In genomic region chr17:56255429-56255828, GRCm38 (mm10) we compare ENCODE assay signal across 8 mouse cellular contexts. TPM values are rescaled to one million over a fixed set of nuclear protein-coding genes. Genes with fewer than 3 reads are reported as not detected.
A peak's percentile ranks its signal among the peaks of the same experiment; 100 is the strongest.
DNase-seq lines count a peak whose midpoint lies in the region; ATAC-seq and TF ChIP-seq lines count a peak whose summit lies in the region.

No protein-coding gene starts in this region.

- TF ChIP-seq CTCF in embryonic fibroblast, embryonic 13.5 days (IDR thresholded peaks at IDR 0.05; ENCODE audit: borderline replicate concordance, insufficient read depth, low read length) = peak; percentile 61; the same call in 1 of the 2 replicates
- no peak for TF ChIP-seq CTCF in liver, embryonic 14.5 days (IDR thresholded peaks at IDR 0.05; ENCODE audit: low read depth)

- WGBS in kidney, embryonic 16.5 days = 16% methylated on average over 9 of the region's 9 CpGs
- 19% methylated on average over 9 of the region's 9 CpGs for WGBS in liver, embryonic 14.5 days (ENCODE audit: insufficient replicate concordance)
- WGBS in stomach, embryonic 16.5 days = 14% methylated on average over 9 of the region's 9 CpGs

- H3K4me1 ChIP-seq in embryonic fibroblast, embryonic 13.5 days (ENCODE audit: control insufficient read depth, insufficient read depth, low read length) = peaks cover 5% of the 10 kb centered on the region; the same call in 1 of the 2 replicates
- H3K4me1 ChIP-seq in kidney, embryonic 16.5 days (ENCODE audit: insufficient read depth, low read length) = peaks cover 34% of the 10 kb centered on the region
- peaks cover 0 to 6% of the 10 kb centered on the region in 2 experiments; a peak in 2 of 4 replicates for H3K4me1 ChIP-seq in liver, embryonic 14.5 days (replicated peaks; ENCODE audit: control insufficient read depth in 2 of 2, insufficient read depth in 2 of 2, low read length in 1 of 2)
- H3K4me1 ChIP-seq in stomach, embryonic 16.5 days (ENCODE audit: control insufficient read depth, insufficient read depth, low read length) = peaks cover 32% of the 10 kb centered on the region

- H3K9me3 ChIP-seq in kidney, embryonic 16.5 days (ENCODE audit: low read length) = no peaks in the 10 kb centered on the region
- no peaks in the 10 kb centered on the region for H3K9me3 ChIP-seq in liver, embryonic 14.5 days (ENCODE audit: control insufficient read depth, low read length)
- no peaks in the 10 kb centered on the region for H3K9me3 ChIP-seq in stomach, embryonic 16.5 days (replicated peaks; ENCODE audit: control insufficient read depth, low read length)

- TF ChIP-seq EP300 in liver, embryonic 14.5 days (IDR thresholded peaks at IDR 0.05; ENCODE audit: low read depth) = no peak

- no peaks in the 10 kb centered on the region for H3K27me3 ChIP-seq in kidney, embryonic 16.5 days (ENCODE audit: insufficient read depth, low read length)
- H3K27me3 ChIP-seq in liver, embryonic 14.5 days (ENCODE audit: control insufficient read depth, insufficient read depth, low read length) = no peaks in the 10 kb centered on the region
- H3K27me3 ChIP-seq in stomach, embryonic 16.5 days (ENCODE audit: control insufficient read depth, insufficient read depth, low read length) = no peaks in the 10 kb centered on the region

- ATAC-seq in kidney, embryonic 16.5 days (ENCODE audit: low FRiP score, low TSS enrichment) = peak; percentile 13; the same call in 1 of the 2 replicates
- no peak for ATAC-seq in liver, embryonic 14.5 days (ENCODE audit: insufficient read depth)
- ATAC-seq in stomach, embryonic 16.5 days (ENCODE audit: insufficient read depth, low FRiP score) = no peak

- peak overlapping the region; percentile 90 for H3K4me2 ChIP-seq in kidney, embryonic 16.5 days (replicated peaks; ENCODE audit: low read depth, low read length)
- peak overlapping the region; percentile 51 for H3K4me2 ChIP-seq in liver, embryonic 14.5 days (ENCODE audit: low read depth)
- H3K4me2 ChIP-seq in stomach, embryonic 16.5 days (ENCODE audit: low read depth, low read length) = peak overlapping the region; percentile 59

- TF ChIP-seq POLR2A in embryonic fibroblast, embryonic 13.5 days (IDR thresholded peaks at IDR 0.05; ENCODE audit: low read depth, low read length) = no peak

- no peak overlapping the region for H3K27ac ChIP-seq in embryonic fibroblast, embryonic 13.5 days (ENCODE audit: insufficient read depth, low read length)
- peak overlapping the region; percentile 68 for H3K27ac ChIP-seq in kidney, embryonic 16.5 days (ENCODE audit: low read length)
- H3K27ac ChIP-seq in liver, embryonic 14.5 days = no peak overlapping the region
- H3K27ac ChIP-seq in stomach, embryonic 16.5 days (ENCODE audit: low read length) = peak overlapping the region; percentile 77

- peaks cover 25% of the 10 kb centered on the region for H3K36me3 ChIP-seq in kidney, embryonic 16.5 days (ENCODE audit: insufficient read depth, low read length)
- H3K36me3 ChIP-seq in liver, embryonic 14.5 days (replicated peaks; ENCODE audit: control insufficient read depth, insufficient read depth, low read depth) = peaks cover 18% of the 10 kb centered on the region
- H3K36me3 ChIP-seq in stomach, embryonic 16.5 days (ENCODE audit: control insufficient read depth, insufficient read depth, low read length) = peaks cover 7% of the 10 kb centered on the region; the same call in 1 of the 2 replicates

- peak overlapping the region; percentile 44; the same call in 1 of the 2 replicates for H3K9ac ChIP-seq in kidney, embryonic 16.5 days (replicated peaks; ENCODE audit: low read length)
- H3K9ac ChIP-seq in liver, embryonic 14.5 days (replicated peaks) = no peak overlapping the region
- peak overlapping the region; percentile 49; the same call in 1 of the 2 replicates for H3K9ac ChIP-seq in stomach, embryonic 16.5 days (ENCODE audit: low read length)

- no peak overlapping the region for H3K4me3 ChIP-seq in embryonic fibroblast, embryonic 13.5 days (ENCODE audit: insufficient read depth, low read length)
- H3K4me3 ChIP-seq in kidney, embryonic 16.5 days (ENCODE audit: low read length) = peak overlapping the region; percentile 74
- H3K4me3 ChIP-seq in liver, embryonic 14.5 days (ENCODE audit: insufficient read depth in 1 of 2, low read depth in 2 of 2, low read length in 2 of 2) = no peak overlapping the region
- peak overlapping the region; percentile 24 for H3K4me3 ChIP-seq in stomach, embryonic 16.5 days (replicated peaks; ENCODE audit: low read length)

- peak; percentile 55 for DNase-seq in kidney, adult 11 months
- no peak for DNase-seq in kidney, adult 9 months
- peak; percentile 35 for DNase-seq in ZHBTc4 (ENCODE audit: low read depth, low spot score)
- DNase-seq in liver, embryonic 14.5 days (ENCODE audit: low read depth in 3 of 3, low spot score in 3 of 3) = no peak
- DNase-seq in urinary bladder, postnatal 25 days (ENCODE audit: low spot score) = no peak

RNA-seq across cellular contexts. Expression of gene Fem1a, which starts 1.2 kb away (rescaled TPM):
- polyA plus RNA-seq in embryonic fibroblast, embryonic 13.5 days (2011; ENCODE audit: insufficient read length, low read depth, missing spikeins) = 9.7 and 10.6 TPM in 2 replicates
- 14.6 and 15.8 TPM in 2 replicates for polyA plus RNA-seq in kidney, embryonic 16.5 days (2015; fragmentation: Nextera tagmentation; extraction: Ambion mirVana)
- polyA plus RNA-seq in liver, embryonic 14.5 days (2012; rRNA removed) = 5.6 and 5.8 TPM in 2 replicates
- 4.9 and 5.8 TPM in 2 replicates for polyA plus RNA-seq in liver, embryonic 14.5 days (2014; fragmentation: Nextera tagmentation; extraction: Ambion mirVana)
- 12.3 and 12.9 TPM in 2 replicates for polyA plus RNA-seq in stomach, embryonic 16.5 days (2015; fragmentation: Nextera tagmentation; extraction: Ambion mirVana)

RNA-seq across cellular contexts. Expression of gene Ticam1, which starts 21.2 kb away (rescaled TPM):
- polyA plus RNA-seq in embryonic fibroblast, embryonic 13.5 days (2011; ENCODE audit: insufficient read length, low read depth, missing spikeins) = 11.1 and 15.6 TPM in 2 replicates
- polyA plus RNA-seq in kidney, embryonic 16.5 days (2015; fragmentation: Nextera tagmentation; extraction: Ambion mirVana) = 7.3 and 10.3 TPM in 2 replicates
- 4.9 and 6.8 TPM in 2 replicates for polyA plus RNA-seq in liver, embryonic 14.5 days (2012; rRNA removed)
- 3.4 and 3.8 TPM in 2 replicates for polyA plus RNA-seq in liver, embryonic 14.5 days (2014; fragmentation: Nextera tagmentation; extraction: Ambion mirVana)
- 7.6 and 9.6 TPM in 2 replicates for polyA plus RNA-seq in stomach, embryonic 16.5 days (2015; fragmentation: Nextera tagmentation; extraction: Ambion mirVana)

RNA-seq across cellular contexts. Expression of gene Dpp9, which starts 36.7 kb away (rescaled TPM):
- polyA plus RNA-seq in embryonic fibroblast, embryonic 13.5 days (2011; ENCODE audit: insufficient read length, low read depth, missing spikeins) = 27.8 and 28.8 TPM in 2 replicates
- 45.0 and 46.2 TPM in 2 replicates for polyA plus RNA-seq in kidney, embryonic 16.5 days (2015; fragmentation: Nextera tagmentation; extraction: Ambion mirVana)
- 14.4 and 16.5 TPM in 2 replicates for polyA plus RNA-seq in liver, embryonic 14.5 days (2012; rRNA removed)
- 11.7 and 16.6 TPM in 2 replicates for polyA plus RNA-seq in liver, embryonic 14.5 days (2014; fragmentation: Nextera tagmentation; extraction: Ambion mirVana)
- polyA plus RNA-seq in stomach, embryonic 16.5 days (2015; fragmentation: Nextera tagmentation; extraction: Ambion mirVana) = 32.6 and 37.4 TPM in 2 replicates

RNA-seq across cellular contexts. Expression of gene Plin3, which starts 37.2 kb away (rescaled TPM):
- polyA plus RNA-seq in embryonic fibroblast, embryonic 13.5 days (2011; ENCODE audit: insufficient read length, low read depth, missing spikeins) = 37.4 and 41.2 TPM in 2 replicates
- polyA plus RNA-seq in kidney, embryonic 16.5 days (2015; fragmentation: Nextera tagmentation; extraction: Ambion mirVana) = 87.5 and 106 TPM in 2 replicates
- polyA plus RNA-seq in liver, embryonic 14.5 days (2012; rRNA removed) = 7.4 and 9.2 TPM in 2 replicates
- 24.2 and 27.2 TPM in 2 replicates for polyA plus RNA-seq in liver, embryonic 14.5 days (2014; fragmentation: Nextera tagmentation; extraction: Ambion mirVana)
- polyA plus RNA-seq in stomach, embryonic 16.5 days (2015; fragmentation: Nextera tagmentation; extraction: Ambion mirVana) = 103 and 123 TPM in 2 replicates

RNA-seq across cellular contexts. Expression of gene Arrdc5, which starts 44.7 kb away (rescaled TPM):
- polyA plus RNA-seq in embryonic fibroblast, embryonic 13.5 days (2011; ENCODE audit: insufficient read length, low read depth, missing spikeins) = not detected in 2 replicates
- not detected in 2 replicates for polyA plus RNA-seq in kidney, embryonic 16.5 days (2015; fragmentation: Nextera tagmentation; extraction: Ambion mirVana)
- not detected in 2 replicates for polyA plus RNA-seq in liver, embryonic 14.5 days (2012; rRNA removed)
- polyA plus RNA-seq in liver, embryonic 14.5 days (2014; fragmentation: Nextera tagmentation; extraction: Ambion mirVana) = not detected in 2 replicates
- not detected in 2 replicates for polyA plus RNA-seq in stomach, embryonic 16.5 days (2015; fragmentation: Nextera tagmentation; extraction: Ambion mirVana)

Comparison
In these comparisons a context has a peak if more than half of its experiments do, and no peak if none do; other contexts are left out.
1. DNase-seq: peak in kidney, adult 11 months (single experiment) and ZHBTc4 (single experiment); none in kidney, adult 9 months (single experiment), liver, embryonic 14.5 days (0 of 3) and urinary bladder, postnatal 25 days (single experiment).
2. H3K27ac ChIP-seq: peak in kidney, embryonic 16.5 days (single experiment) and stomach, embryonic 16.5 days (single experiment); none in embryonic fibroblast, embryonic 13.5 days (single experiment) and liver, embryonic 14.5 days (single experiment).
3. H3K4me3 ChIP-seq: peak in kidney, embryonic 16.5 days (single experiment) and stomach, embryonic 16.5 days (single experiment); none in embryonic fibroblast, embryonic 13.5 days (single experiment) and liver, embryonic 14.5 days (0 of 2).
4. Peak in every context shown above with its lines, with median percentiles within 50 percentile points of each other: H3K4me2 ChIP-seq.